Mouse (Mus musculus) right cerebral cortex, postnatal 14 days (tissue): ENCODE data around the gene Mark3.

Experiments
- DNase-seq: peaks from one replicate; pipeline ENCODE4 v3.0.0; 2022

Mark3 gene

GRCm38 (mm10) chr12:111703301-111703700 lies 129.0 kb downstream of the Mark3 start:
- no peak for DNase-seq

- no peak for DNase-seq
Measured at GRCm38 (mm10) chr12:111704609-111705008, 130.3 kb downstream of the Mark3 start.

- DNase-seq: no peak
Measured at GRCm38 (mm10) chr12:111705186-111705973, 131.1 kb downstream of the Mark3 start.
